Mouse (Mus musculus) neural tube, embryonic 13.5 days (tissue): ENCODE measurements around the gene Nkpd1. TPM values are rescaled to one million over a fixed set of nuclear protein-coding genes. Genes with fewer than 3 reads are reported as not detected.

Experiments used
- ATAC-seq: fragments of 200-750 bp; cut with Nextera tagmentation; 2 replicates; pipeline ENCODE4 v1.8.0; 2017; ENCODE audit warnings: low read depth, mild to moderate bottlenecking, moderate TSS enrichment, moderate library complexity
- H3K27ac ChIP-seq: fragments of 300-500 bp; sonication (generic); replicated peaks from 2 replicates; pipeline ENCODE4 v1.5.1; 2015; ENCODE audit warnings: moderate library complexity, mild to moderate bottlenecking, inconsistent platforms
- H3K27me3 ChIP-seq: fragments of 300-500 bp; sonication (generic); 2 replicates; pipeline ENCODE4 v1.6.1; 2015; ENCODE audit warnings: mild to moderate bottlenecking, inconsistent platforms
- H3K36me3 ChIP-seq: fragments of 300-500 bp; sonication (generic); 2 replicates; pipeline ENCODE4 v1.6.1; 2015; ENCODE audit warnings: mild to moderate bottlenecking, inconsistent platforms
- H3K4me1 ChIP-seq: fragments of 300-500 bp; sonication (generic); replicated peaks from 2 replicates; pipeline ENCODE4 v1.6.1; 2015; ENCODE audit warnings: inconsistent platforms
- H3K4me2 ChIP-seq: fragments of 300-500 bp; sonication (generic); 2 replicates; pipeline ENCODE4 v1.6.1; 2015; ENCODE audit warnings: inconsistent platforms, mild to moderate bottlenecking, moderate library complexity
- H3K4me3 ChIP-seq: fragments of 300-500 bp; sonication (generic); 2 replicates; pipeline ENCODE4 v1.5.1; 2015; ENCODE audit warnings: mild to moderate bottlenecking, inconsistent platforms
- H3K9ac ChIP-seq: fragments of 300-500 bp; sonication (generic); 2 replicates; pipeline ENCODE4 v1.6.1; 2015; ENCODE audit warnings: moderate library complexity, mild to moderate bottlenecking, inconsistent platforms
- H3K9me3 ChIP-seq: fragments of 300-500 bp; sonication (generic); 2 replicates; pipeline ENCODE4 v1.6.1; 2016; ENCODE audit warnings: inconsistent platforms
- WGBS: fragments of 180-500 bp; shearing (Covaris S2); methylation state at CpG from one replicate; pipeline ENCODE4 v1.1.7; 2015; 5-methylcytosine and 5-hydroxymethylcytosine counted together
- polyA plus RNA-seq: library from polyadenylated mRNA; unstranded; fragments of >200 nt; fragmentation: Nextera tagmentation; extraction: Ambion mirVana; gene quantifications from 2 replicates; pipeline ENCODE4 v1.2.1, GENCODE M21; 2015

Nkpd1 gene
- polyA plus RNA-seq, 1 experiment from 2014 or later: 0.14 TPM

DNA sequence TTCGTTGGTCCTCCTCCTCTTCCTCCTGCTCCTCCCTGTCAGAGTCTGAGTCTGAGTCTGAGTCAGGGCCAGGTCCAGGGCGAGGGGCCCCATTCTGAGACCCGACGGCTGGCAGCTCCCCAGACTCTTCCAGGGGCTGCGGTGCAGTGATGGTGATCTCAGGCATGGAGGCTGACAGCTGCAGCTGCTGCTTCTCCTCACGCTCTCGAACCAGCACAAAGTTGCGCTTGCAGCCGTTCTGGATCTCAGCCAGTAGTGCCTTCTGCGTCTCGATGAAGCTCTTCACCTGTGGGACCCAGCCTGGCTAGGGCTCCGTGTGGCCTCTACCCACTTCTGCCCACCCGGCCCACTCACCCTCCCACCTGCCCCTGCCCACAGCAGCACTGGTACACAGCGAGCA, 14.6 kb downstream of the Nkpd1 start:
- no peak overlapping the region for H3K4me3 ChIP-seq
- no peak overlapping the region for H3K9ac ChIP-seq
- no peaks in the 10 kb centered on the region for H3K27me3 ChIP-seq
- WGBS: 82% methylated on average over 14 of the region's 14 CpGs
- peaks cover 3% of the 10 kb centered on the region; the same call in 1 of the 2 replicates for H3K4me1 ChIP-seq
- no peak overlapping the region for H3K4me2 ChIP-seq
- H3K9me3 ChIP-seq: no peaks in the 10 kb centered on the region
- H3K36me3 ChIP-seq: peaks cover 75% of the 10 kb centered on the region
- ATAC-seq: no peak
- no peak overlapping the region for H3K27ac ChIP-seq

DNA sequence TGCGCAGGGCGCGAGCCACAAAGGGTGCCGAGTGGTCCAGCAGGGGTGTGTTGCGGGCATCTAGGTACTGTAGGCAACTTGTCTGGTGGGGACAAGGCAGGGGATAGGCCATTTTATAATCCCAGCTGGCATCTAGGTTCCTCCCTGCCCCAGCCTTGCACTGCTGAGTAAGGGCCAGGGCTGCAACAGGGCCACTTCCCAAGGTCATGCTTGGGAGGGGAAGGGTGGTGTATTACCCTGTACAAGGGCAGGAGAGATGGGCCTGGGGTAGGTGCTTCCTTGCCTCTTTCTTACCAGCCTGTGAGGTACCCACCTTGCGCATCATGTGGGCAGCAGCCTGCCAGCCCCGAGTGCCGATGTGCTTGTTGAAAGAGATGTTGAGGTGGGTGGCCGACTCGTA, 17.0 kb downstream of the Nkpd1 start:
- H3K36me3 ChIP-seq: peaks cover 62% of the 10 kb centered on the region
- 93% methylated on average over 10 of the region's 10 CpGs for WGBS
- H3K4me3 ChIP-seq: no peak overlapping the region
- no peak for ATAC-seq
- H3K4me2 ChIP-seq: no peak overlapping the region
- H3K4me1 ChIP-seq: peaks cover 7% of the 10 kb centered on the region; the same call in 1 of the 2 replicates
- no peaks in the 10 kb centered on the region for H3K9me3 ChIP-seq
- H3K27me3 ChIP-seq: no peaks in the 10 kb centered on the region
- H3K9ac ChIP-seq: no peak overlapping the region
- no peak overlapping the region for H3K27ac ChIP-seq

DNA sequence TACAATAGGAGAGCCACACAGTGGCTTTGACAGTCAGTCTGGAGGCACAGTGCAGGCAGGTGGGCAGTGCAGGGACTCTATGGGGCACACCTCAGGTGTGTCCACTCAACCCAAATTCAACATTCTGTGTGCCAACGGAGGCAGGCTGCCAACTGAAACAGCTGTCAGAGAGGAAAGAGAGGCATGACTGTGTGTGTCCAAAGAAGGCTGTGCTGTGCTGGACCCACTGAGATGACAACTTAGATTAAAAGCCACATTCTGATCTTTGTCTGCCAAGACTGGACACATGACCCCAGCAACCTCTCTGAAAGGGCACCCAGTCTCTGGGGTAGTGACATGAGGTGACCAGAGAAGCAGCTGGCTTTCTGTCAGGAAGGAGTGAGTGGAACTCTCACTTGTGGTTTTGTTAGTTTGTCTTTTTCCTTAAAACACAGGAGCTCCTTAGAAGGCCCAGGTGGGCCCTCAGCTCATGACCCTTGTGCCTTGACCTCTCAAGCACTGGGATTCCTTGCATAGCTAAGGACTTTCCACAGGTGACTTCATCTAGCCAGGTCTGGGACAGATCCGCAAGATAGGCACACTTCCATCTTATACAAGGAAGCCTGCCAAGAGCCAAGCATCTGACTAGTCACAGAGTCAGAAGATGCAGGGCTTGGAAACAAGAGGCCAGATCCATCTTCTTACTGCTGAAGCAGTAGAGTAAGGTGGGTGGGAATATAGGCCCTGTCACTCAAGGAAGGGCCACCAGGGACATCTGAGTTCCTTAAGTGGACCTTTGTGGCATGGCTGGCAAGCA, 23.3 kb downstream of the Nkpd1 start:
- no peaks in the 10 kb centered on the region for H3K27me3 ChIP-seq
- no peak overlapping the region for H3K4me2 ChIP-seq
- peaks cover 39% of the 10 kb centered on the region for H3K4me1 ChIP-seq
- H3K27ac ChIP-seq: no peak overlapping the region
- H3K36me3 ChIP-seq: no peaks in the 10 kb centered on the region
- no peak overlapping the region for H3K9ac ChIP-seq
- no peak for ATAC-seq
- H3K4me3 ChIP-seq: no peak overlapping the region
- no peaks in the 10 kb centered on the region for H3K9me3 ChIP-seq
- 95% methylated on average over 2 of the region's 2 CpGs for WGBS

DNA sequence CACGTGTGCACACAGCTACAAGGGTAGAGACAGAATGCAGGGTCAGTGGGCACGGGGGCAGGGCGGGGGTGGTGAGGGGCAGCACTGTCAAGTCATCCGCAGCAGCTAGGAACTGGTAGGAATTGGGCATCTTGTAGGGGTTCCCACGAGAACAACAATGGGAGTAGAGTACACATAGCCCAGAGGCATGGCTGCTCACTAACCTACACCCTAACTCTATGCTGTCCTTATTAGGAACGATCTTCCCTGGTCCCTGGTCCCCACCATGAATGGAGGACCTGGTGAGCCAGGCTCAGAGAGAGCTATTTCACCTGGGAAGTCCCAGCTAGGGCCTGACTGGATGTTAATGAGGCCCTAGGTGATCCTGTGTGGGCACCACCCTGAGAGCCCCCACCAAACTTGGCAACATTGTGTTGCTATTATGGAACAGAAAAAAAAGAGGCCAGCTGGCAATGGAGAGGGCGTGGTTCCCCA, 24.1 kb downstream of the Nkpd1 start:
- peak; percentile 44; the same call in 1 of the 2 replicates for ATAC-seq
- H3K9ac ChIP-seq: no peak overlapping the region
- no peak overlapping the region for H3K4me2 ChIP-seq
- peaks cover 44% of the 10 kb centered on the region for H3K4me1 ChIP-seq
- H3K27me3 ChIP-seq: no peaks in the 10 kb centered on the region
- no peaks in the 10 kb centered on the region for H3K36me3 ChIP-seq
- WGBS: 65% methylated on average over 7 of the region's 7 CpGs
- H3K4me3 ChIP-seq: no peak overlapping the region
- peak overlapping the region; percentile 73 for H3K27ac ChIP-seq
- no peaks in the 10 kb centered on the region for H3K9me3 ChIP-seq

DNA sequence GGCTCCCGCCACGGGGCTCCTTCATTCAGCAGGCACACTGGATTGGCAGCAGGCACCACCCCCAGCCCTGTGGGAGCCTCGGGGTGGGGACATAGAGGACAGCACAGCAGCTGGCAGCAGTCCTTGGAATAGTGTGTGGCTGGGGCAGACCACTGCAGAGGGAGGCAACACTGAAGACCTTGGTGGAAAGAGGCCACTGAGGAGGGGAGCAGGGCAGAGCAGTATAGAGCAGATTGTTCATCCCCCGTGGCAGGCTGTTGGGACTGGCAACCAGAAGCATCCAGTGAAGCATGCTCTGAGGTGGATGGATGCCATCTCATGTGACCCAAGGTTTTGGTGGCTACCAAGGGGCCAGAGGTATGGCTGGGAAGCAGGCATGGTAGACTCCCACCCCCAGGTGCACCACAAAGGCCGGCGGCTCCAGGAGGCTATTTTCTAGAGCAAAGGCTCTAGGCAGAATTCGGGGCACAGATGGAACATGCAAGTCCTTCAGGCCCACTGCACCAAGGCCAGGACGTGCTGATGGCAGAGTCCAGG, 24.6 kb downstream of the Nkpd1 start:
- Histone ChIP-seq H3K27me3 (no peaks in the 10 kb centered on the region), H3K9me3 (no peaks in the 10 kb centered on the region), H3K4me1 (peaks cover 47% of the 10 kb centered on the region), H3K27ac (peak overlapping the region; percentile 73), H3K9ac (no peak overlapping the region), H3K36me3 (no peaks in the 10 kb centered on the region), H3K4me3 (no peak overlapping the region), H3K4me2 (no peak overlapping the region)
- WGBS: 58% methylated on average over 8 of the region's 8 CpGs
- peak; percentile 87 for ATAC-seq

DNA sequence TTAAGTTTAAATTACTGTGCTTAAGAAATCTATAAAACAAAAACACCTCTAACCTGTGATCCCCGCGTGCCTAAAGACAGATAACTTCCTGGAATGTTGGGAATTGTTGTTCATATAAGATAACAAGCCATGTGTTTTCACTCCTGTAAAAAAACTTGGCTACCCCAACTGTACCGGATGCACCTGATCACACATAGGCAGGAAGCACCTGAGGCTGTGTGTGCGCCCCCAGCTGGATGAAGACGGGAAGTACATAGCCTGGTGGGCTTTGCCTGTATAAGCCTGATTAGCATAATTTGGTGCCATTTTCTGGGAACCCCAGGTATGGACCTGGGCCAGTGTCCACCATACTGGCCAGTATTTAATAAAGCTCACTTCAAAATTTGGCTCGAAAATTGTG, 25.9 kb downstream of the Nkpd1 start:
- no peak for ATAC-seq
- Histone ChIP-seq H3K9me3 (no peaks in the 10 kb centered on the region), H3K27ac (no peak overlapping the region), H3K9ac (no peak overlapping the region), H3K27me3 (no peaks in the 10 kb centered on the region), H3K4me2 (no peak overlapping the region), H3K4me1 (peaks cover 50% of the 10 kb centered on the region), H3K4me3 (no peak overlapping the region), H3K36me3 (no peaks in the 10 kb centered on the region)
- 68% methylated on average over 6 of the region's 6 CpGs for WGBS

DNA sequence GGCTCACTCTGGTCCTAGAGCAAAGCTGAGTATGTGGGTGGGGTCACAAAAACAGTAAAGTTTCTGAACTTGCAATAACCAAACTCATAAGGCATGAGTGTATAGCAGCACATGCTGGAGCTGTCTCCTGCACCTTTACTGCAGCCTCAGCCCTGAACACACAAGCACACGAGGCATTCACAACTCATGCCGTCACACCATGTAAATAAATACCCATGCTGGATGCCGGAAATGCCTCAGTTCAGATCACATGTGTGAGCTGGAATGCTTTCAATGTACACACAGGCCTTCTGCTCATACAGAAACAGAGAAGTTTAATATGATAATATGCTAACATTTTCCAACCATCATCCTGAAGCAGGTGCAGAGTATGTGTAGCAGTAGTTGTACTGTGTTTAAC, 28.4 kb downstream of the Nkpd1 start:
- Histone ChIP-seq H3K27me3 (no peaks in the 10 kb centered on the region), H3K4me1 (peaks cover 46% of the 10 kb centered on the region), H3K4me3 (no peak overlapping the region), H3K9me3 (no peaks in the 10 kb centered on the region), H3K27ac (no peak overlapping the region), H3K4me2 (no peak overlapping the region), H3K36me3 (no peaks in the 10 kb centered on the region), H3K9ac (no peak overlapping the region)
- no peak for ATAC-seq
- 66% methylated on average over 3 of the region's 3 CpGs for WGBS

DNA sequence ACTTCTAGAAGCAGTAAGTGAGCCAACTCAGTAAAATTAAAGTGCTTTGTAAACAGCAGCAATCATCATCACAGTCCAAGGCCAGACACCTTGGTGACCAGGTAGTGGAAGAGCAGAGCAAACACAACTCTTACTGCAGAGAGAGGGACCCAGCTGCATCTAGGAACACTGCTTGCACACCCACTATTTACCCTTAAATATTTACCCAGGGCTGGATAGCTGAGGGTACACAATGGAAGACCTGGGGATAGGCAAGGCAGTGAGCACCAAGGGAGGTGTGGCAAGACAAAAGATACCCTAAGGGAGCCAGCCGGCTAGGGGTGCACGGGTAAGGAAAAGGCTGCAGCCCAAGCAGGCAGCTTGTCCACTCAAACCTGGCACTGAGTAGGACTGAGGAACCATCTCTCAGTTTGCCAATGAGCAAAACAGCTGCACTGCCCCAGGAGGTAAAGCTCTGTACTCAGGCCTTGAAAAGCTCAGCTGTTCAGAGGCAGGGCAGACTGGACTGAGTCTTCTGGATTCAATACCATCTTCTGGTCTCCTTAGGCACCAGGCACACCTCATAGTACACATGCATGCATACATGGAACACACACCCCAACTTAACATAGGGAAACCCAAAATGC, 29.8 kb downstream of the Nkpd1 start:
- H3K4me2 ChIP-seq: no peak overlapping the region
- no peaks in the 10 kb centered on the region for H3K36me3 ChIP-seq
- 77% methylated on average over 2 of the region's 2 CpGs for WGBS
- H3K27ac ChIP-seq: no peak overlapping the region
- no peak for ATAC-seq
- H3K9me3 ChIP-seq: no peaks in the 10 kb centered on the region
- no peak overlapping the region for H3K9ac ChIP-seq
- H3K27me3 ChIP-seq: no peaks in the 10 kb centered on the region
- no peak overlapping the region for H3K4me3 ChIP-seq
- peaks cover 45% of the 10 kb centered on the region for H3K4me1 ChIP-seq

DNA sequence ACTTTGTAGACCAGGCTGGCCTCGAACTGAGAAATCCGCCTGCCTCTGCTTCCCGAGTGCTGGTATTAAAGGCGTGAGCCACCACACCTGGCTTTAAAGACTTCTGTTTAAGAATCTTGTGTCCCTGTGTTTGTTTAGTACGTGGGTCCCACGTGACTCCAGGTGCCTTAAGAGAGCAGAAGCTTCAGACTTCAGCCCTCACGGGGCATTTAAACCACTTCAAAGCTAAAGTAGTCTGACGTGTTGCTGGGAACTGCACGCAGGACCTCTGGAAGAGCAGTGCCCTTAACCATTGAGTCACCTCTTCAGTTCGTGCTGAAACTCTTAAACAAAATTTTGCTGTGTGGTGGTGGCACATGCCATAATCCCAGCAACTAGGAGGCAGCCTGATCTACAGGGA, 31.8 kb downstream of the Nkpd1 start:
- Histone ChIP-seq H3K4me2 (no peak overlapping the region), H3K4me1 (peaks cover 53% of the 10 kb centered on the region), H3K4me3 (no peak overlapping the region), H3K27me3 (no peaks in the 10 kb centered on the region), H3K27ac (no peak overlapping the region), H3K9ac (no peak overlapping the region), H3K9me3 (no peaks in the 10 kb centered on the region), H3K36me3 (0 out of 2 replicates have a peak, but pooled peaks cover 11% of the 10 kb centered on the region)
- ATAC-seq: no peak
- WGBS: 91% methylated on average over 10 of the region's 10 CpGs

DNA sequence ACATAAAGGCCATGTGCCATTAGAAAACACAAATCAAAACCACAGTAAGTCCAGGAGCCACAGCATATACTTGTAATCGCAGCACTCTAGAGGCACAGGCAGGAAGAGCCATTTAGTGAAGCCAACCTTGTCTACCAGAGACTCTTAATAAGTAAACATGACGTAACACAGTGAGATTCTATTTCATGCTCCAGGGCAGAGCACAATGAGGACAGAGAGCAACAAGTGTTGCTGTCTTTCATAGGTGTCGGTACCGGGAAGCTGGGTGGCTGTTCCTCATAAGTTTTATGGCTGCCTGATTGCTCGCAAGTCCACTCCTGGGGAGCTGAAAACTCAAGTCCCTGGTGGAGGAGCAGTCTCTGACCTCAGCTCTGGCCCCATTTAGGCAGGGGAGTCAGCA, 34.0 kb downstream of the Nkpd1 start:
- no peak overlapping the region for H3K4me3 ChIP-seq
- no peak overlapping the region for H3K9ac ChIP-seq
- H3K27ac ChIP-seq: 0 out of 2 replicates have a peak overlapping the region, but pooled peaks have one; percentile 18
- peaks cover 46% of the 10 kb centered on the region for H3K4me1 ChIP-seq
- peaks cover 24% of the 10 kb centered on the region; the same call in 1 of the 2 replicates for H3K36me3 ChIP-seq
- WGBS: 72% methylated on average over 5 of the region's 5 CpGs
- no peak overlapping the region for H3K4me2 ChIP-seq
- H3K9me3 ChIP-seq: no peaks in the 10 kb centered on the region
- H3K27me3 ChIP-seq: no peaks in the 10 kb centered on the region
- no peak for ATAC-seq

DNA sequence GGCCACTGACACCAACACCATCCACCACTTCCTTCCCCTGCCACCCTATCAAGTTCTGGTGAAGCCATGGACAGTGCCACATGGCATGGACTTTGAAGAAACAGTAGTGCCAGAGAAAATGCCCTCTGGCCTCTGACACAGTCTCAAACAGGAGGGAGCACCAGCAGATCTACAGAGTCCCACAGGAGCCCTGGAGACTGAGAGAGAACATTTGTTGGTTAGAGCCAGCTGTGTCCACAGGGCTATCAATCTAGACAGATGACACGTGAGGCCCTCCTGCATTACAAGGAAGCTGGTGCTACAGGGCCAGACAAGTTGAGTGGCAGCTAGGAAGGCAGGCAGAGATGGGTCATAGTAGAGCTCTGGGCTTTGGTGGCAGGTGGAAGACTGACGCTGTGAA, 34.8 kb downstream of the Nkpd1 start:
- Histone ChIP-seq H3K27ac (peak overlapping the region; percentile 56; the same call in 1 of the 2 replicates), H3K36me3 (peaks cover 24% of the 10 kb centered on the region; the same call in 1 of the 2 replicates), H3K27me3 (no peaks in the 10 kb centered on the region), H3K9ac (no peak overlapping the region), H3K4me3 (no peak overlapping the region), H3K4me2 (no peak overlapping the region), H3K4me1 (peaks cover 45% of the 10 kb centered on the region), H3K9me3 (no peaks in the 10 kb centered on the region)
- ATAC-seq: no peak
- 39% methylated on average over 2 of the region's 2 CpGs for WGBS

DNA sequence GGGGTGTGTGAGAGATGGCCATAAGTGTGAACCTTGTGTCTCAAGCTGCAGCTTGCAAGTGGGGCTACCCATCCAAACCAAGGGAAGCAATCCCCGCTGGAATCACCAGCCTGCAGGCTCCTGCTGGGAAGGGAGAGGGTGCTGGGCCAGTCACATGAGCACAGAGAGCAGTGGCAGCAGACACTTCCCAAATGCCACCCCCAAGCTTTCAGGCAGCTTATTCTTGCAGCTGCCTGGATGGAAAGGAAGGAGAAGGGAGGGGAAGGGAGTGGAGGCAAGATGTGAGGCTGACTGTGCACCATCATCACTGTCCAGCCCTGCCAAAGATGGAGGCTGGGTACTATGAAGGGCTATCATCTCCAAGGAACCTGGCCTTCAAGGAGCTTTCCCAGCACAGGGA, 36.5 kb downstream of the Nkpd1 start:
- Histone ChIP-seq H3K4me3 (no peak overlapping the region), H3K27me3 (no peaks in the 10 kb centered on the region), H3K36me3 (peaks cover 24% of the 10 kb centered on the region; the same call in 1 of the 2 replicates), H3K9ac (0 out of 2 replicates have a peak overlapping the region, but pooled peaks have one; percentile 17), H3K9me3 (no peaks in the 10 kb centered on the region), H3K27ac (no peak overlapping the region), H3K4me1 (peaks cover 55% of the 10 kb centered on the region), H3K4me2 (no peak overlapping the region)
- no peak for ATAC-seq
- 87% methylated on average over 1 of the region's 1 CpGs for WGBS
